Mouse (Mus musculus): ENCODE data around the gene Eif4enif1.
"Not testable (repeated sequence)": the region's sequence is repeated elsewhere in the genome, so short reads cannot be mapped to it uniquely, and the experiment has no call there.

Eif4enif1 gene

GRCm38 (mm10) chr11:3202231-3202701 is at the start of gene Eif4enif1:
Gene Eif4enif1 (plus strand): TSS chr11:3202392.
- DNase-seq (ENCODE audit: low spot score), result peak; percentile 90

GRCm38 (mm10) chr11:3153666-3154397 is 48.4 kb upstream of the Eif4enif1 start:
- DNase-seq (ENCODE audit: low spot score), result peak; percentile 62

- DNase-seq (ENCODE audit: low spot score), result not testable (repeated sequence)
Measured at GRCm38 (mm10) chr11:3156991-3157390, 45.2 kb upstream of the Eif4enif1 start.

- not testable (repeated sequence) for DNase-seq (ENCODE audit: low spot score)
Measured at GRCm38 (mm10) chr11:3157996-3158395, 44.2 kb upstream of the Eif4enif1 start.

DNA sequence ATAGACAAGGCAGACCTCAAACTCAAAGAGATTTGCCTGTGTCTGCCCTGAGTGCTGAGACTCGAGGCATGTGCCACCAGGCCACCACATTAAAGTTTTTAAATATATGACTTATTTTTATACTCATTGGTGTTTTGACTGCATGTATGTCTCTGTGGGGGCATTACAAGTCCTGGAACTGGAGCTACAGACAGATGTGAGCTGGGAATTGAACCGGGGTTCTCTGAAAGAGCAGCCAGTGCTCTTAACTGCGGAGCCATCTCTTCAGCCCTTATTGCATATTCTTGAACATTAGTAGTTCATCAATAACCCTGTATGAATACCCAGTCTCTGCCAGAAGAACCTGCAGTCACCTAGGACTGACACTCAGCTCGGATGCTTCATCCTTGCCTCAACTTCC is 43.4 kb upstream of the Eif4enif1 start:
- not testable (repeated sequence) for DNase-seq (ENCODE audit: low spot score)

- peak; percentile 73 for DNase-seq (ENCODE audit: low spot score)
Measured at GRCm38 (mm10) chr11:3161370-3161769, 40.8 kb upstream of the Eif4enif1 start.

DNA sequence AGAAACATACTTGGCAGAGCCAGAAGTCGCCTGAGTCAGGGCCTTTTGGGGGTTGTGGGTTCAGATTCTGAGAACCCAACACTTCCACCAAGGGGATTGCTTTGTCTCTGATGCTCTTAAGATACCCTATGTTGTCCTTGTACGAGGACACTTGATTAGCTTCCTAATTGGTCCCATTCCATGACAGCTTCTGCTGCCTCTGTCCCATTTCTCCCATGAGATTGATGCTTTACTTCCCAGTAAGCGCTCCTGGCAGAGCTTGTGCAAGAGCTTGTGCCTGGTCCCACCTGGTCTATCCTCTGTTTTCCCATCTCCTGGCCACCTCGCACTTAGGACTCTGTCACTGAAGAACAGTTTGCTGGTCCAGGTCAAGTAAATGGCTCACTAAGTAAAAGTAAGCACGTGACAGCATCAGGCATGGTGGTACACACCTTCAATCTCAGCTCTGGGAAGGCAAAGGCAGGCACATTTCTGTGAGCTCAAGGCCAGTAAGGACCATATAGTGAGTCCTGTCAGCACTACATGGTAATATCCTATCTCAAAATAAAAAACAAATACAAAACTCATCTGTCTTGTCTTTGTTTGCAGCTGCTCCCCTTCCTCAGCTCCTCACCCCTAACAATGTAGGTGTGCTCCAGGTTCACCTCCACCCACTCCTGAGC is 39.8 kb upstream of the Eif4enif1 start:
- peak; percentile 68 for DNase-seq (ENCODE audit: low spot score)

GRCm38 (mm10) chr11:3163122-3163521 is 39.1 kb upstream of the Eif4enif1 start:
- DNase-seq (ENCODE audit: low spot score), result peak; percentile 46

DNA sequence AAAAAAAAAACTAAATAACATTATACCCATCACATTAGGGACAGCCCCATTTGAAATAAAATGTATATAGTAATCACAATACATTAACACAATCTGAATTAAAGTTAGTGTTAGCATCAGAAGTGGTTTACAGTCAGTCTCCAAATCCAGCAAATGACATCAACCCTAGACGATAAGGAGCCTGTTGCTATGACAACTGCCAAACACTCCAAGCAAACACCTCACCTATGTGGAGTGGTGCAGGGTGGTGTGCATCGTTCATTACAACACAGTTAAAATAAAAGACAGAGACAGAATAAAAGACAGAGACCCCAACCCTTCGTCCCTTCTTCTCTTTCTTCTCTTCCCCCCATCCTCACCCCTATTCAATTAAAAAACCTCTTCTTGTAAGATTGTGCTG is 38.5 kb upstream of the Eif4enif1 start:
- not testable (repeated sequence) for DNase-seq (ENCODE audit: low spot score)

- not testable (repeated sequence) for DNase-seq (ENCODE audit: low spot score)
Measured at GRCm38 (mm10) chr11:3165210-3165782, 36.9 kb upstream of the Eif4enif1 start.

DNA sequence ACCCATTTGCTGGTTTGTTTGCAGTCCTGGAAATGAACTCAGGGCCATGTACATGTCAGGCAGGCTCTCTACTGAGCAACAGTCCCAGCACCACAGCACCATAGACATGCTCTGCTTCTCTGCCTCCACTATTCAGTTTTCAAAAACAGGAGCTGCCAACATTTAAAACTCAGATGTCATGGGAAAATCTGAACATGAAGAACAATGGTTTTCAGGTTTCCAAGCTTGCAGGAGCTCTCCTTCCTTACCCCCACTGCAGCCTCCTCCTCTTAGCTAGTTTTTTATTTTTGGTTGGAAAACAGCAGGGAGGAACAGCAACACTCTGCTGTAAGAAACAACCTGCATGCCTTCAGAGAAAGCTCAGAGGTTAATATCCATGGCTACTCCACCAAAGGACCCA is 35.9 kb upstream of the Eif4enif1 start:
- peak; percentile 46 for DNase-seq (ENCODE audit: low spot score)

DNA sequence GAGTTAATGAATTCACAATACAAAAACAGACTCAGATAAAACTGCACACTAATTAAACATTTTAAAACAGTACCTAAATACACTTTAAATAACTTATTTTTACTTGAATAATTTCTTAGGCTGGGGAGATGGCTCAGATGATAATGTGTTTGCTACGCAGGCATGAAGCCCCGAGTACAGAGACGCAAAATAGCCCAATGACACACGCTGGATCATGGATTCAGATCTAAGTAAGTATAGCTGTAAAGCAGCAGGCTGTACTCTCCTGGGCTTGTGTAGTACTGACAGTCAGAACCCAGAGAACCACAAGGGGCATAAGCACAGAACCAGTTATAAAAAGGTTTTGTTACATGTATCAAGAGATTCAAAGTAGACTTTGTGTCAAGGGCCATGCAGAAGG is 35.1 kb upstream of the Eif4enif1 start:
- DNase-seq (ENCODE audit: low spot score), result not testable (repeated sequence)

DNA sequence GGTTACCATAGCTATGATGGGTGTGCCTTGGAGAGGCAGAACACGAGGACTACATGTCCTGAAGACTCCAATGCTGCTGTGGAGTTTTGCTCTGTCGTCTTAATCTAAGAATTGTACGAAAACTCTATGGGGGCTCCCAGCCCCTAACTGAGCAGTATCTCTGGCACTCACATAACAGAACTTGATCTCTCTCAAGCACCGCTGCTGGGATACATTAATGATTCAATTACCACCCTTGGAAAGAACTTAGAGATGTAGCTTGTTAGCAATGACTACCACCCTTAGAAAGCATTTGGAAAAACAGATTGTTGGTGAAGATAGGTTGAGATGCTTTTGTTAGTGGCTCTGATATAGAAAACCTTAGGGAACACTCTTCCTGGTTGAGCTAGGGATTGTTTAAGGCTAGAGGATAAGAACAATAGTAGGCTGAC is 34.6 kb upstream of the Eif4enif1 start:
- peak; percentile 48 for DNase-seq (ENCODE audit: low spot score)

- not testable (repeated sequence) for DNase-seq (ENCODE audit: low spot score)
Measured at GRCm38 (mm10) chr11:3169042-3169441, 33.1 kb upstream of the Eif4enif1 start.

DNA sequence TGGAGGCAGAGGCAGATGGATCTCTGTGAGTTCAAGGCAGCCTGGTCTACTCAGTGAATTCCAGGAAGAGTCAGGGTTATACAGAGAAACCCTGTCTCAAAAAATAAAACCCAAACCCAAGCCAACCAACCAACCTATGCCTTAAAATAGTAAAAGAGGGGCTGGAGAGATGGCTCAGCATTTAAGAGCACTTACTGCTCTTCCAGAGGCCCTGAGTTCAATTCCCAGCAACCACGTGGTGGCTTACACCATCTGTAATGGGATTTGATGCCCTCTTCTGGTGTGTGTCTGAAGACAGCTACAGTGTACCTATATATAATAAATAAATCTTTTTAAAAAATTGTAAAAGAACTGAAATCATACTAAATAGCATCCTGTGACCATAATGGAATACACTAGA is 30.3 kb upstream of the Eif4enif1 start:
- DNase-seq (ENCODE audit: low spot score), result peak; percentile 52

GRCm38 (mm10) chr11:3172526-3172925 is 29.7 kb upstream of the Eif4enif1 start:
- not testable (repeated sequence) for DNase-seq (ENCODE audit: low spot score)

DNA sequence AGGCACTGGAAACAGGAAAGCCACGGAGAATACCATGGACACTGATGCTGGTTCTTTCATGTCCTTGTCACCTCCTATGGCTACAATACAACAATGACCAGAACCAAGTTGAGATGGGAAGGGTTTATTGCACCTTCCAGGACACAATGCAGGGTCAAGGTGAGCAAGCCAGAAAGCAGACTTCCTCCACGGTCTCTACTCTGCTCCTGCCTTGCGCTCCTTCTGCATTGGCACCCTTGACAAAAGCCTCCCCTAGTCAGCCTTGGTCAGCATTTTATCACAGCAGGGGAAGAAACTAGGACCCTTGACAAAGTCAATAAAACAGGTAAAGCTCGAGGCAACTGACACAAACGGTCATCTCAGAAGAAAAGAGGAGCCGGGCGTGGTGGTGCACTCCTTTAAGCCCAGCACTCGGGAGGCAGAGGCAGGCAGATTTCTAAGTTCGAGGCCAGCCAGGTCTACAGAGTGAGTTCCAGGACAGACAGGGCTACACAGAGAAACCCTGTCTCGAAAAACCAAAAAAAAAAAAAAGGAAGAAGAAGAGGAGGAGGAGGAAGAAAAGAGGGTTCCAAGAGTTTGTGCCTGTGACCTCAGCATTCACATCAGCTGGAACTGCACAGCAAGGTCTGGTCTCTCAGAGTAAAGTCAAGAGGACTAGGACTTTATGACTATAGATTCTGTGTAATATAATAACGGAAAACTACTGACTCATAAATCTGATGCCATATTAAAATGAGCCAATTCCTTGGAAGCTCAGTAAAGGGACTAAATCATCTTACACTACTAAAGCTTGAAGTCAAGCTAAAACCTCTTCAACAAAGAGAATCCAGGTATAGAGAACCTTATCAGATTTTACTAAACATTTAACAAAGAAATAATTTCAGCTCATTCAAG is 28.5 kb upstream of the Eif4enif1 start:
- peak; percentile 66 for DNase-seq (ENCODE audit: low spot score)

DNA sequence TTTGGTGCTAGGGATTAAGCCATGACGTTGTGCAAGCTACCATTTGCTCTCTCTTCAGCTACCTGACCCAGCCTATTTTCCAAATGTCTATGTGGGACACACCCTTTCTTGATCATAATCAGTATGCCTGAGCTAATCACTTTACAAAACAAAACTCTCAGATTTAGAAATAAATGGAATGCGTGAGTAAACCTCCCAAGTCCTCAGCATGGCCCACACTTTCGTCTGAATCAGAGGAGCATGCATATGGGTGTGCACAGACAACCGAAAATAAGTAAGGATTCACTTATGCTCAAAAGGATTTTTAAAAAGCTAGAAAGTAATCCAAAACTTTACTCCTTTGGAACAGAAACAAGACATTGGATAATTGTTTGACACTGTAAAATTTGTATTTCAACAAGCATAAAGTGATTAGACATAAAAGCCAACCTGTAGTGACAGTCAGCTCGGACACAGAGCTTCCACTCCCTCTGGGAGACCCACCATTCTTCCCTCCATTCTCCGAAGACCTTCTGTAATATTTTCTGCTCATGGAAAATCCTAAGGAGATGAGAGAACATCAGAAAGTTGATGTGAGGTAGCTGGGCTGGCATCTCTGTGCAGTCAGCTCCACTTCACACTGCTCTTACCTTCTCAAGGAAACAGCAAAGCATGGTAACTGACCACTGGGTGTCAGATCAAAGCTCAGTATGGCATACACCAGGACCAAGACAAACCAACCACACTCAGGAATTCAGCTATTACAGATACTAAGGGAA is 23.0 kb upstream of the Eif4enif1 start:
- peak; percentile 28 for DNase-seq (ENCODE audit: low spot score)

- DNase-seq (ENCODE audit: low spot score), result not testable (repeated sequence)
Measured at GRCm38 (mm10) chr11:3179726-3180092, 22.5 kb upstream of the Eif4enif1 start.

- not testable (repeated sequence) for DNase-seq (ENCODE audit: low spot score)
Measured at GRCm38 (mm10) chr11:3180510-3181160, 21.6 kb upstream of the Eif4enif1 start.

- peak; percentile 73 for DNase-seq (ENCODE audit: low spot score)
Measured at GRCm38 (mm10) chr11:3181250-3181649, 20.9 kb upstream of the Eif4enif1 start.
